Mouse (Mus musculus) adrenal gland, postnatal 10 days (tissue): Measurements from ENCODE around the gene Fgfr2. TPM values are rescaled to one million over a fixed set of nuclear protein-coding genes. Genes with fewer than 3 reads are reported as not detected.
A peak's percentile ranks its signal among the peaks of the same experiment; 100 is the strongest.

Experiments used
- DNase-seq: peaks from one replicate; pipeline ENCODE4 v3.0.0; 2021; ENCODE audit warnings: mixed read lengths
- total RNA-seq, 2 experiments: library from RNA; stranded (reverse); gene quantifications; 2 replicates each; pipeline ENCODE4 v1.2.3; 2021

Gene Fgfr2
- total RNA-seq, 2 experiments from 2014 or later = 128 to 169 TPM

- no peak for DNase-seq
Observed at GRCm38 (mm10) chr7:133040688-133041345, 82.3 kb downstream of the Fgfr2 start.

- DNase-seq = no peak
Observed at GRCm38 (mm10) chr7:133039556-133040255, 83.4 kb downstream of the Fgfr2 start.

DNA sequence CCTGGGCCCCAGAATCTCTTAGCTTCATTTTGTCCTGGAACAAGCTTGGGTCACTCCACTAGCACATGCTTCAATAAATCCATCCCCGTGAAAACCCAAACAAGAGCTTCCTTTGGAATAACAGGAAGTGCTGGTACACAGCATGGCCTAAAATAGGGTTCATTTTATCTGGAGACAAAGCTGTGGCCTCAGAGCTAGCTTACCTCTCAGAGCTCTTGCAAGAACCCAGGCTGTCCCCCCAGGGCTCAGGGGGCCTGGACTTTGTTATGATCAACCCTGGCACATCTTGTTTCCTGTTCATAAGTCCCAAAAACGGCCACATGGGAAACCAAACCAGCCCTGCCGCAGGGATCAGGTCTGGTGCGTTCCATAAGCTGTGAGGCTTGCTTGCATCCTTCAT is 85.5 kb downstream of the Fgfr2 start:
- DNase-seq = no peak

GRCm38 (mm10) chr7:133037217-133037616 is 85.9 kb downstream of the Fgfr2 start:
- DNase-seq = no peak

DNA sequence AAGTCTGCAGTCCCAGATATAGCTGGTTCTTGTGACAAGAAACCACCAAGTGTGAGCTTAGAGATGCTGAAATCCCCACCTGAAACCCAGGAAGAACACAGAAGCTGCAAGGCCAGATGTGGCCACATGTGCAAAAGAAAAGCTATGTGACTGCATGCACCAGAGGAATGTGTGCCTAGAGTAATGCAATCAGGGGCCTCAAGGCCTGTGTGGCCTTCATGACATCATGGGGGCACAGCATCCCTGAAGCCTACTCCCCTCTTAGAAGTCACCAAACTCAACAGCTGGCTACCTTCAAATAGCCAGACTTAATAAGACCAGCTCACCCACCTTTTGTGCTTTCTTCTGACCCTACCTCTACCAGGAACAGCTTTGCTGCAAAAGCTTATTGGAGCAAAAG is 87.2 kb downstream of the Fgfr2 start:
- no peak for DNase-seq

DNA sequence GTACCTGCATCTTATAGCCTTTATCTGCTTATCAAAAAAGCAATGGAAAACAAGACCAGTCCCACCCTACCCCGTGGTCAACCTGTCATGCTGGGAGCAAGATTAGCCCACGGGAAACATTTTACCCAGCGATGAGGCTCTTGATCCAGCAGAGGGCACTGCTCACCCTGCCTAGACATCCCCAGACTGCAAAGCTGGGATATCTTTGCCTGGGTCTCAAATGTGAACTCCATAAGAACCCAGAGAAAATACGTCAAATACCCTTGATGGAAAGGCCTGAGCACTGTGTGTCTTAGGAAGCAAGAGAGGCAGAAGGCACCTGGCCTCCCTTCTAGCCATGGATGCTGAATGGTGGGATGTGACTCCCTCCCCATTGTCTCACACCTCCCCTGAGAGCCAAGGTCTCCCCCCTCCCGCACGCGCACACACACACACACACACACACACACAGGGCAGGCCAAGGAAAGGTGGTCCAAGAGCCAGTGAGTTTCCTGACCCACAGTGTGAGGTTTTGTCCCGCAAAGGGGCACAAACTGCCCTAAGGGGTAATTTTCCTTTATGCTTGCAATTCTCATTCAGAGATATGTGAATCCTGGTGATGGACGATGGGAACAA is 90.5 kb downstream of the Fgfr2 start:
- DNase-seq = peak; percentile 76

- DNase-seq = no peak
Observed at GRCm38 (mm10) chr7:133029496-133030047, 93.6 kb downstream of the Fgfr2 start.

DNA sequence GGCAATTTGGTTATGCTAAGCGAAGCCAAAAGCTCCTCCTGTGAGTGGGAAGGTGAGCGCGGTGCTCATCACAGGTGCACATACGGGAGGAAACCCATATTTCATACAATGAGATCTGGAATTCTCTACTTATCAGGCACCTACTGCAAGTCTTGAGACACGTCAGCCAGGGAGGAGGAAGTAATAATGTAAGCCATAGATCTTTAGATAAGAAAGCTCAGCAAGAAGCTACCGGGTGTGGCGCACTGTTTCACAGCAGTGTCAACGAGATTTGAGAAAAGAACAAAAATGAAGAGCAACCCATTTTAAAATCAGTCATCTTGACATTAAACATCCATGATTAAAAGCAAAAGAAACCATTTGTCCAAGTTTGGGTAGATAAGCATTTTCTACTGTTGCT is 94.1 kb downstream of the Fgfr2 start:
- DNase-seq = no peak

DNA sequence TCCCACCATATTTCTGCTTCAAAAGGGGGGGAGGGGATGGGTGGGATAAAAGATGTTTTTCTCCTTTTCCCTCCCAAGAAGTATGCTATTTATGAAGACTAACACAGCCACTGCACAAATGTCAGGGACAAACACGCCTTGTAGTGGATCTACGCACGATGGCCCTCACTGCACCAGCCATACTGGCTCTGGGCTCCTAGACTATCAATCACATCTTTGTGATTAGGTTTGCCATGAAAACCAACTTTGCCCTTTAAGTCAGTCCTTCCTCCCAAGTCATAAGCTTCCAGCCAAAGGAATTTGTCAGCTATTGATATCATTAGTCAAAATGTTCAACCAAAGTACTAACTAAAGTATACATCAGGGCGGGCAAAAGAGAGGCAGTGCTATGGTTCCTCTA is 95.2 kb downstream of the Fgfr2 start:
- no peak for DNase-seq

DNA sequence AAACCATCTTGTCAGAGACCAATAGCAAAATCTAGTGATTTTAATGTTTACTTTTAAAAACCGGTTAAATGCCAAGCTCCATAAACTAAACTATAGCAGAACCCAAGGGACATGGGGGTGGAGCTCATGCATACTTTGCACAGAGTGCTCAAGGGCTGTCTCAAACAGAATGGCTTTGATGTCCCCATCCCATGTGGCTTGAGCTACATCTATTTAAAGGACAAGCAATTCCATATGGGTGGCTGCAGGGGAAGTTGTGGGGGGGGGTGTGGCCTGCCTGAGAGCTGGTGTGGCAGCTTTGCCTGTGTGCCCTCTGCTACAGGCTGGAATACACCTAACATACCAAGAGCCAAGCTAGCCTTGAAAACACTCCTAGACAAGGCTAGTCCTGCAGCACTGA is 98.5 kb downstream of the Fgfr2 start:
- no peak for DNase-seq

- DNase-seq = no peak
Observed at GRCm38 (mm10) chr7:133019481-133020020, 103.6 kb downstream of the Fgfr2 start.

DNA sequence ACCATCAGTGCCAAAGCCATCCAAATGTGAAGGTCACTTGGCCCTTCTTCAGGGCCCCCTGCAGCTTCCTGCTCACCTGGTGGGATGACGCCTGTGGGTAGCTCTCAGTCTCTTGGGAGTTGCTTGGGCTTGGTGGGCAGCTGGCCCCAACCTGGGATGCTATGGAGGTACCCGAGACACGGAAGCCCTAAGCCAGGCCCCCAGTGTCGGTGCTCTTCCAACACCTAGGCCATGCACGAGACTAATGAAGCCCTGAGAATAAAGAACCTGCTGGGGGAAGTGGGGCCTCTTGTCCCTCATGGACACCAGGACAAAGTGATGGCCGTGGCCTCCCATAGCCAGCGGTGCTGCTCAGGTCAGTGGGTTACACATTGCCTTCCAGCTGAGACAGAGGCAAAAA is 104.2 kb downstream of the Fgfr2 start:
- DNase-seq = no peak

GRCm38 (mm10) chr7:133015416-133016070 is 107.6 kb downstream of the Fgfr2 start:
- no peak for DNase-seq

DNA sequence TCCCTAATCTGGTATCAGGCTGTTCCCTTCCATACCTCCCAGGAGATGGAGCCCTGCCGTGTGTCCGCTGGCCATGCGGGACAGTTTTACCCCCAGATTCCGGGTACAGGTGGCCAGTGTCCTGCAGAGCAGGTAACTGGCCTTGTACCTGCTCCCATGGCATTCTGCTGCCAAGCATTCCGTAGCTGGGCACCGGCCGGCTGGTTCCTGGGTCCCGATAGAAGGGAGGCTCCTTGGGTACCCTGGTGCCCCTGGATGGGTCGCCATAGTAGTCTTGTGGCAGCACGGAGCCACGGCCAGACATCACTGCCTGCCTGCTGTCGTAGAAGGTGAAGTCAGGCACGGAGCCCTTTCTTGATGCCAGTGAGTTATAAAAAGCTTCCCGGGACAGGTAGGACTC is 108.5 kb downstream of the Fgfr2 start:
- no peak for DNase-seq

- DNase-seq = no peak
Observed at GRCm38 (mm10) chr7:133013923-133014322, 109.2 kb downstream of the Fgfr2 start.

GRCm38 (mm10) chr7:133012637-133013366 is 110.3 kb downstream of the Fgfr2 start:
- no peak for DNase-seq

- DNase-seq = no peak
Observed at GRCm38 (mm10) chr7:133011611-133012010, 111.5 kb downstream of the Fgfr2 start.

DNA sequence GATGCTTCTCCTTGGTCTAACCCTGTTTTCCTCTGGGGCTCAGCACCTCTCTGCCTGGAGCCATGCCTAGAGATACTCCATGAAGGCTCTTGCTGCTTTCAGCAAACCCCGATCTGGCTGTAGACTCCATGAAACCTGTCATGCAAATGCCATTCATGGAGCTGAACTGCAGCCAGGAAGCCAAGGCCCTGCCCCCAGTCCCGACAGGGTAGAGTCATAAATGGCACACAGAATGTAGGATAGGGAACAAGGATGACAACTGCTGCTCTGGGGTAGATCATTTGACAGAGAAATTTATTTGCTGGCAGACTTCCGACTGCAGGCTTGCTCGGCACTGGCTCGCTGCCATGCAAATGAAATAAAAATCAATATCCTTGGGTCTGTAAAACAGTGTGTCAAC is 112.0 kb downstream of the Fgfr2 start:
- DNase-seq = peak; percentile 72

- no peak for DNase-seq
Observed at GRCm38 (mm10) chr7:133010477-133010876, 112.7 kb downstream of the Fgfr2 start.

DNA sequence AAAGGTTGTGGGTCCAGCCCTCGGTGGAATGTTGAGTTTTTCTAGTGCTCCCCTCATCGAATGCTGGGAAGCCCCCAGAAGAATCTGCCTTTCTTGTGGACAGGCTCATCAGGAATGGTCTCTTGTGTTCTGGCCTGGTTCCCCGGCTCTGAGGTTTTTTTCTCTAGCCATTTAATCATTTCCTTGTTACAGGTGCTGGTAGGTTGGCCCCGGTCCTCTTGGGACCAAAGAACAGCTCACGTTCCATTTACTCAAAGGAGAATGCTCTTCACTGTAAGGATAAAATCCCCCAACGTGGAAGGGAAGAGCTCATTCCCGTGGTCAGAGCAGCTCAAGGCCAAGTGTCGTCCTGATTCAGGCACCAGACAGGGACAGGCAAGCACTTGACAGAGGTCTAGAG is 113.5 kb downstream of the Fgfr2 start:
- DNase-seq = no peak

GRCm38 (mm10) chr7:133008663-133009062 is 114.5 kb downstream of the Fgfr2 start:
- DNase-seq = peak; percentile 47

DNA sequence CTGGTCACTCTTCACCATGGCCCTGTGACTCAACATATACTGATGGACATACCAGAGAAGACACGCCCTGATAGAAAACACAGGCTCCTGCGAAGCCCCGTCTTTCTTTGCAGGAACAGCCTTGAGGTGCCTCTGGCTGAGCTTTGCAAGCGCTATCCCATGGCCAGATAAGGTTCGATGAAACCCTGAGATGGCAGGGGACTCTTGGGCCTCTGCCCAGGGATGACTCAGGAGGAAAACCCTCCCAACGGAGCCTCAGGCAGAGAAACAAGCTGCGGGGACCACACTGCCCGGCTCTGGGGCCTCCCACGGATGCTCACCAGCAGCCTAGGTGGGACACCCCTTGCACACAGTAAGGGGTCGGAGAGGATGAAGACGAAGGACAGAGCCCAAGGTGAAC is 115.8 kb downstream of the Fgfr2 start:
- peak; percentile 90 for DNase-seq
